Mouse (Mus musculus): ENCODE data around the gene Hoxd11.

- no peak for TF ChIP-seq GATA1 (IDR thresholded peaks at IDR 0.05; ENCODE audit: low read length)
- no peak for TF ChIP-seq TAL1 (IDR thresholded peaks at IDR 0.05; ENCODE audit: low read length)
Observed at GRCm38 (mm10) chr2:74680561-74681398, 1.4 kb downstream of the Hoxd11 start.
